Mouse (Mus musculus): Measurements from ENCODE around the gene Adcy9. TPM values are rescaled to one million over a fixed set of nuclear protein-coding genes. Genes with fewer than 3 reads are reported as not detected.
"Not testable (repeated sequence)": the region's sequence is repeated elsewhere in the genome, so short reads cannot be mapped to it uniquely, and the experiment has no call there.

Gene Adcy9
- polyA plus RNA-seq, 1 experiment from 2014 or later = 2.7 TPM

- Histone ChIP-seq H3K9me3 (no peaks in the 10 kb centered on the region), H3K4me2 (replicated peaks) (no peak overlapping the region), H3K27me3 (no peaks in the 10 kb centered on the region), H3K9ac (replicated peaks) (no peak overlapping the region), H3K27ac (replicated peaks) (no peak overlapping the region), H3K4me1 (no peaks in the 10 kb centered on the region), H3K36me3 (no peaks in the 10 kb centered on the region), H3K4me3 (no peak overlapping the region)
- WGBS = 72% methylated on average over 10 of the region's 10 CpGs
- no peak for ATAC-seq (ENCODE audit: low FRiP score, low read depth)
These were observed 50.2 kb downstream of the Adcy9 start for GRCm38 (mm10) chr16:4370141-4370541.

- ATAC-seq (ENCODE audit: low FRiP score, low read depth) = no peak
- Histone ChIP-seq H3K9ac (replicated peaks) (no peak overlapping the region), H3K4me1 (no peaks in the 10 kb centered on the region), H3K36me3 (no peaks in the 10 kb centered on the region), H3K9me3 (no peaks in the 10 kb centered on the region), H3K27me3 (no peaks in the 10 kb centered on the region), H3K4me3 (no peak overlapping the region), H3K27ac (replicated peaks) (no peak overlapping the region), H3K4me2 (replicated peaks) (no peak overlapping the region)
- WGBS = 40% methylated on average over 3 of the region's 3 CpGs
These were observed 52.4 kb downstream of the Adcy9 start for GRCm38 (mm10) chr16:4367930-4368329.

- 79% methylated on average over 1 of the region's 1 CpGs for WGBS
- H3K4me3 ChIP-seq = no peak overlapping the region
- H3K9me3 ChIP-seq = no peaks in the 10 kb centered on the region
- H3K36me3 ChIP-seq = no peaks in the 10 kb centered on the region
- H3K27ac ChIP-seq (replicated peaks) = no peak overlapping the region
- no peak overlapping the region for H3K4me2 ChIP-seq (replicated peaks)
- no peaks in the 10 kb centered on the region for H3K27me3 ChIP-seq
- no peak overlapping the region for H3K9ac ChIP-seq (replicated peaks)
- ATAC-seq (ENCODE audit: low FRiP score, low read depth) = no peak
- no peaks in the 10 kb centered on the region for H3K4me1 ChIP-seq
These were observed 53.0 kb downstream of the Adcy9 start for GRCm38 (mm10) chr16:4367291-4367690.

- Histone ChIP-seq H3K36me3 (no peaks in the 10 kb centered on the region), H3K4me1 (no peaks in the 10 kb centered on the region), H3K9me3 (no peaks in the 10 kb centered on the region), H3K4me2 (replicated peaks) (no peak overlapping the region), H3K27me3 (no peaks in the 10 kb centered on the region), H3K27ac (replicated peaks) (no peak overlapping the region), H3K9ac (replicated peaks) (no peak overlapping the region), H3K4me3 (no peak overlapping the region)
- 90% methylated on average over 3 of the region's 3 CpGs for WGBS
- ATAC-seq (ENCODE audit: low FRiP score, low read depth) = no peak
These were observed 53.6 kb downstream of the Adcy9 start for GRCm38 (mm10) chr16:4366671-4367070.

- H3K4me1 ChIP-seq = no peaks in the 10 kb centered on the region
- no peak for ATAC-seq (ENCODE audit: low FRiP score, low read depth)
- no peak overlapping the region for H3K4me2 ChIP-seq (replicated peaks)
- H3K4me3 ChIP-seq = no peak overlapping the region
- no peaks in the 10 kb centered on the region for H3K36me3 ChIP-seq
- no peaks in the 10 kb centered on the region for H3K27me3 ChIP-seq
- no peak overlapping the region for H3K27ac ChIP-seq (replicated peaks)
- H3K9ac ChIP-seq (replicated peaks) = no peak overlapping the region
- 83% methylated on average over 4 of the region's 4 CpGs for WGBS
- H3K9me3 ChIP-seq = no peaks in the 10 kb centered on the region
These were observed 56.8 kb downstream of the Adcy9 start for GRCm38 (mm10) chr16:4363341-4364116.

GRCm38 (mm10) chr16:4355260-4356043 lies 64.8 kb downstream of the Adcy9 start:
- WGBS = 62% methylated on average over 4 of the region's 4 CpGs
- no peak overlapping the region for H3K4me2 ChIP-seq (replicated peaks)
- no peaks in the 10 kb centered on the region for H3K9me3 ChIP-seq
- H3K4me3 ChIP-seq = no peak overlapping the region
- no peak overlapping the region for H3K9ac ChIP-seq (replicated peaks)
- H3K4me1 ChIP-seq = no peaks in the 10 kb centered on the region
- H3K27me3 ChIP-seq = no peaks in the 10 kb centered on the region
- ATAC-seq (ENCODE audit: low FRiP score, low read depth) = no peak
- no peak overlapping the region for H3K27ac ChIP-seq (replicated peaks)
- no peaks in the 10 kb centered on the region for H3K36me3 ChIP-seq

GRCm38 (mm10) chr16:4342579-4342978 lies 77.7 kb downstream of the Adcy9 start:
- ATAC-seq (ENCODE audit: low FRiP score, low read depth) = no peak

GRCm38 (mm10) chr16:4341316-4342062 lies 78.8 kb downstream of the Adcy9 start:
- Histone ChIP-seq H3K4me1 (no peaks in the 10 kb centered on the region), H3K9me3 (no peaks in the 10 kb centered on the region), H3K4me2 (replicated peaks) (no peak overlapping the region), H3K4me3 (no peak overlapping the region), H3K36me3 (no peaks in the 10 kb centered on the region), H3K27ac (replicated peaks) (no peak overlapping the region), H3K9ac (replicated peaks) (no peak overlapping the region), H3K27me3 (no peaks in the 10 kb centered on the region)
- ATAC-seq (ENCODE audit: low FRiP score, low read depth) = no peak
- WGBS = 86% methylated on average over 14 of the region's 14 CpGs

More at GRCm38 (mm10) chr16:4342579-4342978, 77.7 kb downstream of the Adcy9 start:
- 95% methylated on average over 7 of the region's 7 CpGs for WGBS
- H3K27me3 ChIP-seq = no peaks in the 10 kb centered on the region
- H3K36me3 ChIP-seq = no peaks in the 10 kb centered on the region
- no peak overlapping the region for H3K4me3 ChIP-seq
- H3K27ac ChIP-seq (replicated peaks) = no peak overlapping the region
- no peak overlapping the region for H3K9ac ChIP-seq (replicated peaks)
- no peak overlapping the region for H3K4me2 ChIP-seq (replicated peaks)
- H3K9me3 ChIP-seq = no peaks in the 10 kb centered on the region
- H3K4me1 ChIP-seq = no peaks in the 10 kb centered on the region

- H3K27ac ChIP-seq (replicated peaks); ATAC-seq (ENCODE audit: low FRiP score, low read depth); H3K36me3 ChIP-seq; H3K9me3 ChIP-seq; H3K9ac ChIP-seq (replicated peaks); H3K4me2 ChIP-seq (replicated peaks); H3K27me3 ChIP-seq; H3K4me1 ChIP-seq; H3K4me3 ChIP-seq: not testable (repeated sequence)
- 82% methylated on average over 7 of the region's 7 CpGs for WGBS
These were observed 81.1 kb downstream of the Adcy9 start for GRCm38 (mm10) chr16:4339216-4339615.

GRCm38 (mm10) chr16:4337269-4337668 lies 83.0 kb downstream of the Adcy9 start:
- H3K9me3 ChIP-seq = no peaks in the 10 kb centered on the region
- no peak overlapping the region for H3K4me3 ChIP-seq
- no peaks in the 10 kb centered on the region for H3K27me3 ChIP-seq
- WGBS = 78% methylated on average over 4 of the region's 4 CpGs
- H3K27ac ChIP-seq (replicated peaks) = no peak overlapping the region
- no peak overlapping the region for H3K4me2 ChIP-seq (replicated peaks)
- H3K36me3 ChIP-seq = no peaks in the 10 kb centered on the region
- no peak overlapping the region for H3K9ac ChIP-seq (replicated peaks)
- ATAC-seq (ENCODE audit: low FRiP score, low read depth) = no peak
- H3K4me1 ChIP-seq = no peaks in the 10 kb centered on the region

GRCm38 (mm10) chr16:4333788-4334187 lies 86.5 kb downstream of the Adcy9 start:
- no peak for ATAC-seq (ENCODE audit: low FRiP score, low read depth)
- no peak overlapping the region for H3K9ac ChIP-seq (replicated peaks)
- no peak overlapping the region for H3K4me2 ChIP-seq (replicated peaks)
- no peaks in the 10 kb centered on the region for H3K4me1 ChIP-seq
- H3K4me3 ChIP-seq = no peak overlapping the region
- H3K9me3 ChIP-seq = no peaks in the 10 kb centered on the region
- no peaks in the 10 kb centered on the region for H3K36me3 ChIP-seq
- 92% methylated on average over 5 of the region's 5 CpGs for WGBS
- no peaks in the 10 kb centered on the region for H3K27me3 ChIP-seq
- no peak overlapping the region for H3K27ac ChIP-seq (replicated peaks)

GRCm38 (mm10) chr16:4333371-4333770 lies 86.9 kb downstream of the Adcy9 start:
- H3K36me3 ChIP-seq = no peaks in the 10 kb centered on the region
- H3K27ac ChIP-seq (replicated peaks) = no peak overlapping the region
- no peak for ATAC-seq (ENCODE audit: low FRiP score, low read depth)
- no peak overlapping the region for H3K4me3 ChIP-seq
- H3K9ac ChIP-seq (replicated peaks) = no peak overlapping the region
- H3K9me3 ChIP-seq = no peaks in the 10 kb centered on the region
- 88% methylated on average over 2 of the region's 2 CpGs for WGBS
- no peaks in the 10 kb centered on the region for H3K27me3 ChIP-seq
- no peak overlapping the region for H3K4me2 ChIP-seq (replicated peaks)
- no peaks in the 10 kb centered on the region for H3K4me1 ChIP-seq
